Mouse (Mus musculus): ENCODE data around the gene Ezh2. TPM values are rescaled to one million over a fixed set of nuclear protein-coding genes. Genes with fewer than 3 reads are reported as not detected.
A peak's percentile ranks its signal among the peaks of the same experiment; 100 is the strongest.
"Not testable (repeated sequence)": the region's sequence is repeated elsewhere in the genome, so short reads cannot be mapped to it uniquely, and the experiment has no call there.

Gene Ezh2
- polyA plus RNA-seq, 1 experiment: not detected

DNA sequence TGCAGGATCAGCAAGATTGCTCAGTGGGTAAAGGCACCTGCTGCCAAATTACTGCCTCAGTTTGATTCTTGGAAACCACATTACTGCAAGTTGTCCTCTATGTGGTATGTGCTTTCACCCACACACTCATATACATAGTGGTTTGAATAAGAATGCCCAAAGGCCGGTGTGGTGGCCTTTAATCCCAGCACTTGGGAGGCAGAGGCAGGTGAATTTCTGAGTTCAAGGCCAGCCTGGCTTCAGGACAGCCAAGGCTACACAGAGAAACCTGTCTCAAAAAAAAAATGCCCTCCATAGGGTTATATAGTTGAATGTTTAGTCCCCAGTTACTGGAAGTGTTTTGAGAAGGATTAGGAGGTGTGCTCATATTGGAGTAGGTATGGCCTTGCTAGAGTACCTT is 6.8 kb upstream of the Ezh2 start:
- 82% methylated on average over 1 of the region's 1 CpGs for WGBS
- Histone ChIP-seq H3K4me1 (ENCODE audit: control insufficient read depth, insufficient read depth, low read length) (no peaks in the 10 kb centered on the region), H3K4me3 (ENCODE audit: insufficient read depth, low read depth, low read length) (no peak overlapping the region), H3K27ac (ENCODE audit: insufficient read depth, low read depth, low read length) (no peak overlapping the region)
- TF ChIP-seq POLR2A (IDR thresholded peaks at IDR 0.05; ENCODE audit: insufficient read depth, low read depth, low read length) (no peak), CTCF (IDR thresholded peaks at IDR 0.05; ENCODE audit: insufficient read depth, low read depth, low read length) (no peak)

DNA sequence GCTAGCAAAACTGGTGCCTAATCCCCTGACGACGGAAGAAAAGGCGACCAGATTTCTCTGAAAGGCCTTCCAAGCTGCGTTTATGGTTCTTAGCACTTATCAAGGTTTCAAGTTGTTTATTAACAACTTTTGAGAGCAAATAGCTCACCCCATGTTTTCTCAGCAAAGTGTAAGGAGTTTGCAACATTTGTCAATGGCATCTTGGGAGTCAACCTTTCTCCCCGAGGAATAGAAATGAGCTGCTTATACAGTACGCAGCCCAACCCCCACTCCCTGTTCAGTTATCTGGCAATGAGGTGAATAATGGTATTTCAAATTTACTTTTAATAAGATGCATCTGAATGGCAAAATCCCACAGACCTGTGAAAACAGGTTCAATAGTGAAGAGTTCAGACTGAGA is 555 bp upstream of the Ezh2 start:
- WGBS: 2% methylated on average over 6 of the region's 6 CpGs
- H3K4me3 ChIP-seq (ENCODE audit: insufficient read depth, low read depth, low read length): peak overlapping the region; percentile 78
- H3K27ac ChIP-seq (ENCODE audit: insufficient read depth, low read depth, low read length): no peak overlapping the region
- TF ChIP-seq CTCF (IDR thresholded peaks at IDR 0.05; ENCODE audit: insufficient read depth, low read depth, low read length) (no peak), POLR2A (IDR thresholded peaks at IDR 0.05; ENCODE audit: insufficient read depth, low read depth, low read length) (no peak)
- H3K4me1 ChIP-seq (ENCODE audit: control insufficient read depth, insufficient read depth, low read length): no peaks in the 10 kb centered on the region

DNA sequence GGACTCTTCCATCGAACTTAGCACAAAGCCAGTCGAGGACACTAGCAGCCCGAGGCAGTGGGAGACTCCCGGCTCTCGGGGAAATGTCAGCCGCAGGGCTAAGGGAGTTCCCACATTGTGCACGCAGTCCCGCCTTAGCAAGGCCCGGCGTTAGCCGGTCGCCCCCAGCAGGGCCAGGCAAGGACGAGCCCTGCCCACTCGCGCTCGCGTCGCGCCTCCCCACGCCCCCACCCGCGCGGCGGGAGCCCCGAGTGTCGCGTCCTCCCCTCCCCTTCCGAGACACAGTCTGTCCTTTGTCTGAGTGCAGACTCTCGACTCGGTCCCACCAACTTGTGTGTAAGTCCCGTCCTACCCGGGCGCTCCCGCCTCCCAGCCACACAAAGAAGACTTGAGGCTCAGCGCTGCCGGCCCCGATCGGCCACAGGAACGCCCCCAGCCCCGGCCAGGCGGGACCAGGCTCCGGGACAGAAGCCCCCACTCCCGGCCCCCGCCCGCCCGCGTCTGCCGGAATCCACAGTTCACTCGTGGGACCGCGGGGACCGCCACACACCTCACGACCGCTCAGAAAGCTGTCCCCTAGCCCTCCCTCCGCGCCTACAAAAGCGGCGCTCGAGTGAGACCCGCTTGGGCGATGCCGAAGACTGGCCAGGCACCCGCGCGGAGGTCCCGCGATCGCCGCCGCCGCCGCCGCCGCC is 853 bp downstream of the Ezh2 start:
- TF ChIP-seq CTCF (IDR thresholded peaks at IDR 0.05; ENCODE audit: insufficient read depth, low read depth, low read length) (no peak), POLR2A (IDR thresholded peaks at IDR 0.05; ENCODE audit: insufficient read depth, low read depth, low read length) (no peak)
- Histone ChIP-seq H3K4me3 (ENCODE audit: insufficient read depth, low read depth, low read length) (peak overlapping the region; percentile 82), H3K27ac (ENCODE audit: insufficient read depth, low read depth, low read length) (peak overlapping the region; percentile 61), H3K4me1 (ENCODE audit: control insufficient read depth, insufficient read depth, low read length) (no peaks in the 10 kb centered on the region)
- WGBS: under 1% methylated on average over 74 of the region's 74 CpGs

DNA sequence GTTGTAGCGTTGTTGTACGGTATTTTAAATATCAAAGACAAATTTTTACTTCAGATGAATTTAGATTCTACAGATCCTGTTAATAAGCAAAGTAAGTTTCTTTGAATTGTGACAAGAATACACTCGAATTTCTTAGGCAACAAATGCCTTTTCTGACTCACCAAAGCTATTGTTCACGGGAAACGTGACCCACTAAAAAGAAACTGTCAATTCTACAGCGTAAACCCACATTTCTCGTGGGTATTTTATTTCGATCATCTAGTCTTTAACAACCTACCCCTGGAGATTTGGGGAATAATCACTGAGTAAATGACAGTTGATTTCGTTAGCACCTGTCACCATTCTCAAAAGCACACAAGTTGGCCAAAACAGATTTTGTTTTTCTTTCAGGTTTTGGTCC is 1.6 kb downstream of the Ezh2 start:
- no peak for TF ChIP-seq POLR2A (IDR thresholded peaks at IDR 0.05; ENCODE audit: insufficient read depth, low read depth, low read length)
- TF ChIP-seq CTCF (IDR thresholded peaks at IDR 0.05; ENCODE audit: insufficient read depth, low read depth, low read length): no peak
- 3% methylated on average over 9 of the region's 9 CpGs for WGBS

DNA sequence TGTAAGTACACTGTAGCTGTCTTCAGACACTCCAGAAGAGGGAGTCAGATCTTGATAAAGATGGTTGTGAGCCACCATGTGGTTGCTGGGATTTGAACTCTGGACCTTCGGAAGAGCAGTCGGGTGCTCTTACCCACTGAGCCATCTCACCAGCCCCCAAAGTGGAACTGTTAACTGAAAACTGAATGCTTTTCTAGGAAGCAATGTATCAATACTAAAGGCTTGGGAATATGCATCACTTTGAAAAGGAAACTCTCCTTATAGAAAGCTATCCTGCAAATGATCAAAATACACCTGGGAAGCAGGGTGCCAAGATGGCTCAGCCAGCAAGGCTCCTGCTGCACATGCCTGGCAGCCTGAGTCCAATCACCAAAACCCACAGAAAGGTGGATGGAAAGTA is 7.8 kb downstream of the Ezh2 start:
- H3K4me1 ChIP-seq (ENCODE audit: control insufficient read depth, insufficient read depth, low read length); H3K4me3 ChIP-seq (ENCODE audit: insufficient read depth, low read depth, low read length); H3K27ac ChIP-seq (ENCODE audit: insufficient read depth, low read depth, low read length): not testable (repeated sequence)
- WGBS: 82% methylated on average over 2 of the region's 2 CpGs

More for the DNA sequence above, 1.6 kb downstream of the Ezh2 start:
- Histone ChIP-seq H3K4me1 (ENCODE audit: control insufficient read depth, insufficient read depth, low read length) (no peaks in the 10 kb centered on the region), H3K4me3 (ENCODE audit: insufficient read depth, low read depth, low read length) (peak overlapping the region; percentile 82), H3K27ac (ENCODE audit: insufficient read depth, low read depth, low read length) (no peak overlapping the region)

DNA sequence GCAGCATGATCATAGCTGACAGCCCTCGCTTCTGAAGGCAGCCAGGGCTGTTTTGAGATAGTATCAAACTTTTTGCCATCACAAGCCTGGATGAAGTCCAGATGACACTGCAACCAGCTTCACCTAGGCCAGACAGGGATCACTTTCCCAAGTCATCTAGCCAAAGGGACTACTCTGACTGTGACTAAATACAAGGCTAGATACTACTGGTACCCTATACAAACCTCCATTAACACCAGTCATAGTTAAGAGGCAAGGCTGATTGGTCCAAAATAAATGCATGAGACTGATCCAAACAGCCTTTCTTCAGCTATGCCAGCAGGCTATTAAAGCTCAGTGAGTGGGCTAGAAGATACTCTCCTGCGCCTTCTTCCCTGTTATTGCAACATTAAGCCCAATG is 22.3 kb downstream of the Ezh2 start:
- no peaks in the 10 kb centered on the region for H3K4me1 ChIP-seq (ENCODE audit: control insufficient read depth, insufficient read depth, low read length)
- TF ChIP-seq CTCF (IDR thresholded peaks at IDR 0.05; ENCODE audit: insufficient read depth, low read depth, low read length): no peak
- TF ChIP-seq POLR2A (IDR thresholded peaks at IDR 0.05; ENCODE audit: insufficient read depth, low read depth, low read length): no peak
- no peak overlapping the region for H3K27ac ChIP-seq (ENCODE audit: insufficient read depth, low read depth, low read length)
- H3K4me3 ChIP-seq (ENCODE audit: insufficient read depth, low read depth, low read length): no peak overlapping the region
- 94% methylated on average over 2 of the region's 2 CpGs for WGBS

DNA sequence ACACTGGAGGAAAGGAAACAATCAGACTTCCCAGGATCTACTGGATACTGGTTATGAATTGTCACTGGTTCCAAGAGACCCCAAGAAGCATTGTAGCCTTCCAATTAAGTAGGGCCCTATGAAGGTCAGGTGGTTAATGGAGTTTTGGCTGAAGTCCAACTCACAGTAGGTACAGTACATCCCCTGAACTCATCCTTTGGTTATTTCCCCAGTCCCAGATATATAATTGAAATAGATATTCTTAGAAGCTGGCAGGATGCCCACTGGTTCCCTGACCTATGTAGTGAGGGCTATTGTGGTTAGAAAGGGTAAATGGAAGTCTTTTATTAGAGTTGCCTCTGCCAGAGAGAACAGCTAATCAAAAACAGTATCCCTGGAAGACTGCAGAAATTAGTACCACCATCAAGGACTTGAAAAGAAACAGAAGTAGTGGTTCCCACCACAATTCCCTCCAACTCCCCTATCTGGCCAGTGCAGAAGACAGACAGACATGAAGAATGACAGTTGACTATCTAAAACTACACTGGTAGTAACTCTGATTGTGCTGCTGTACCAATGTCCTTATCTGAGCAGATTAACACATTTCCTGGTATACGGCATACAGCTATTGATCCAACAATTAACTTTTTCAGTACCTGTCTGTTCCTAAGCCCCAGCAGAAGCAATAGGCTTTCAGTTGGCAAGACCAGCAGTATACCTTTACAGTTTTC is 29.7 kb downstream of the Ezh2 start:
- no peak overlapping the region for H3K4me3 ChIP-seq (ENCODE audit: insufficient read depth, low read depth, low read length)
- 86% methylated on average over 1 of the region's 1 CpGs for WGBS
- no peak overlapping the region for H3K27ac ChIP-seq (ENCODE audit: insufficient read depth, low read depth, low read length)
- H3K4me1 ChIP-seq (ENCODE audit: control insufficient read depth, insufficient read depth, low read length): 0 out of 2 replicates have a peak, but pooled peaks cover 2% of the 10 kb centered on the region
- TF ChIP-seq POLR2A (IDR thresholded peaks at IDR 0.05; ENCODE audit: insufficient read depth, low read depth, low read length) (no peak), CTCF (IDR thresholded peaks at IDR 0.05; ENCODE audit: insufficient read depth, low read depth, low read length) (no peak)

DNA sequence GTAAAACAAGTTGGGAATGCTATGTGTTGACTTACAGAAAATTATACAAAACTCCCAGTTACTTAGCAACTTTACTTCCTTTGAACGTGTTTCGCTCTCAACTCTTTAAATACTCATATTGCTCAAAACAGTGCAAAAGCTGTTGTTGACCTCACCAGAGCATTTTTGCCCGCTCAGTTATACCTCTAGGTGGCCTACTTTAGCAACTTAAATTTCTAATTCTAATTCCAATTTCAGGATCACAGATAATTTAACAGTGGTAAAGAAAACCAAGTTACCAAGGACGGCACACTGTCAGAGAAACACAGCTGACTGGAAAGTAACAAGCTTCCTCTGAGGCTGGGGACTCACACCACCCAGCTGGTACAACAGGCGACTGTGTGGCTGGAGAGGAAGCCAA is 33.7 kb downstream of the Ezh2 start:
- no peak for TF ChIP-seq CTCF (IDR thresholded peaks at IDR 0.05; ENCODE audit: insufficient read depth, low read depth, low read length)
- no peak for TF ChIP-seq POLR2A (IDR thresholded peaks at IDR 0.05; ENCODE audit: insufficient read depth, low read depth, low read length)
- H3K27ac ChIP-seq (ENCODE audit: insufficient read depth, low read depth, low read length): no peak overlapping the region
- H3K4me3 ChIP-seq (ENCODE audit: insufficient read depth, low read depth, low read length): no peak overlapping the region
- WGBS: 55% methylated on average over 5 of the region's 5 CpGs
- 0 out of 2 replicates have a peak, but pooled peaks cover 2% of the 10 kb centered on the region for H3K4me1 ChIP-seq (ENCODE audit: control insufficient read depth, insufficient read depth, low read length)

DNA sequence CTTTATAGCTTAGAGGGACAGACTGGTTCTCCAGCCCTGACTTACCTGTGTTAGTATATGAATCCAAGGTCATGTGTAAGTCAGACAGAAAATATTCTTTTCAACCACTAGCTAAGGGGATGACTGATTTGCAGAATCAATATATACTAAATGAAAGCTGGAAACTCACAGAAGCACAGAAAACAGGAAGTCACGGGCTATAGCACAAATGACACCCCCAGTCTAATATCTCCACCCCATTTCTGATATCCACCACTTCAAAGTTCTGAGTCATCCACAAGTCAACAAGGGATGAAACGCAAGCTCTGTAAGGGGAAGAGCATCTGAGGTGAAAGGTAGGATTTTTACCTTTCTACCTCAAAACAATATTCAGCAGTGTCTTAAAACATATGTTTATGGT is 34.3 kb downstream of the Ezh2 start:
- TF ChIP-seq CTCF (IDR thresholded peaks at IDR 0.05; ENCODE audit: insufficient read depth, low read depth, low read length): no peak
- TF ChIP-seq POLR2A (IDR thresholded peaks at IDR 0.05; ENCODE audit: insufficient read depth, low read depth, low read length): no peak
- Histone ChIP-seq H3K27ac (ENCODE audit: insufficient read depth, low read depth, low read length) (no peak overlapping the region), H3K4me1 (ENCODE audit: control insufficient read depth, insufficient read depth, low read length) (0 out of 2 replicates have a peak, but pooled peaks cover 2% of the 10 kb centered on the region), H3K4me3 (ENCODE audit: insufficient read depth, low read depth, low read length) (no peak overlapping the region)
- WGBS: 72% methylated on average over 2 of the region's 2 CpGs
